ENCODE assay signal across 28 mouse cellular contexts in the genomic region with DNA sequence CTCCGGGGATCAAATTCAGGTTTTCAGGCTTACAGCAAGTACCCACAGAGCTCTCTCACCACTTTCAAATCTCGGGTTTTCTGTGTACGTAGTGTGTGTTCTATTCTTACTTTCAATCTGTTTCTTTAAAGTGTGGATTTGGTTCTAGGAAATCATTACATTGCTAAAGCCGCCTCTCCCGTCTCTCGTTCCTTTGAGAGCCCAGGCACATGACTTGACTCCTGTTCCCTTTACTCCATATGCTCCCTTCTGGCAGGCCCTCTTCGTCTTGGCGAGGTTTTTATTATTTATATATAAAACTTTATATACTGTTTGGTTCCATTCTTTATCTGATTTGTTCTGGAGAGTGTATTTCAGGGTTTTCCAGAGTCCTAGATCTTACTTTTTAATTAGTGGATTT. TPM values are rescaled to one million over a fixed set of nuclear protein-coding genes. Genes with fewer than 3 reads are reported as not detected.
A peak's percentile ranks its signal among the peaks of the same experiment; 100 is the strongest.
DNase-seq lines count a peak whose midpoint lies in the region; ATAC-seq and TF ChIP-seq lines count a peak whose summit lies in the region.
"Had no signal": no experiment of that assay in that cellular context is flagged by ENCODE, and none has a peak within 500 bp of the region (broad histone marks: within the 10 kb centered on the region; RNA-seq: fewer than 3 reads in every experiment).

No protein-coding gene starts in this region.

- peak; percentile 69 for ATAC-seq in forebrain, postnatal 0 days
- ATAC-seq in forebrain, embryonic 14.5 days, result no peak
- ATAC-seq: activated CD4-positive, CD25-positive, alpha-beta regulatory T cell, adult 4 months; CD4-positive, CD25-positive, alpha-beta regulatory T cell, adult 4 months; forebrain, embryonic 15.5 days; Patski had no signal

- no peak overlapping the region for H3K4me3 ChIP-seq in forebrain, postnatal 0 days (ENCODE audit: low read depth, low read length)
- H3K4me3 ChIP-seq in forebrain, embryonic 14.5 days (ENCODE audit: low read depth, low read length), result no peak overlapping the region
- H3K4me3 ChIP-seq: embryonic facial prominence, embryonic 13.5 days; embryonic facial prominence, embryonic 15.5 days; erythroblast, embryonic 14.5 days; forebrain, embryonic 10.5 days; forebrain, embryonic 12.5 days; forebrain, embryonic 15.5 days had no signal

- H3K27me3 ChIP-seq in forebrain, postnatal 0 days (ENCODE audit: insufficient read depth, low read length), result no peaks in the 10 kb centered on the region
- no peaks in the 10 kb centered on the region for H3K27me3 ChIP-seq in forebrain, embryonic 14.5 days (replicated peaks; ENCODE audit: control insufficient read depth, insufficient read depth, low read length)
- H3K27me3 ChIP-seq: embryonic facial prominence, embryonic 13.5 days; embryonic facial prominence, embryonic 15.5 days; forebrain, embryonic 12.5 days; forebrain, embryonic 15.5 days; Patski had no signal

- H3K9ac ChIP-seq in forebrain, postnatal 0 days, result no peak overlapping the region
- H3K9ac ChIP-seq in forebrain, embryonic 14.5 days (ENCODE audit: low read length), result no peak overlapping the region
- H3K9ac ChIP-seq: embryonic facial prominence, embryonic 13.5 days; embryonic facial prominence, embryonic 15.5 days; forebrain, embryonic 12.5 days; forebrain, embryonic 15.5 days had no signal

- H3K36me3 ChIP-seq in forebrain, postnatal 0 days (ENCODE audit: insufficient read depth), result no peaks in the 10 kb centered on the region
- no peaks in the 10 kb centered on the region for H3K36me3 ChIP-seq in forebrain, embryonic 14.5 days (ENCODE audit: control insufficient read depth, insufficient read depth, low read length)
- H3K36me3 ChIP-seq: embryonic facial prominence, embryonic 13.5 days; embryonic facial prominence, embryonic 15.5 days; forebrain, embryonic 15.5 days; G1E had no signal

- peak; percentile 65 for DNase-seq in forebrain, postnatal 0 days
- no peak for DNase-seq in forebrain, embryonic 14.5 days (ENCODE audit: low spot score)
- peak; percentile 25 to 61 for DNase-seq in left cerebral cortex, postnatal 14 days (ENCODE audit: low spot score in 2 of 2)
- no peak for DNase-seq in left cerebral cortex, adult 9 months (ENCODE audit: low spot score in 2 of 2)
- DNase-seq in right cerebral cortex, postnatal 10 days (ENCODE audit: low spot score in 2 of 2), result peak; percentile 57 to 71
- no peak for DNase-seq in right cerebral cortex, postnatal 14 days
- DNase-seq in brain, adult 2 months (ENCODE audit: low read depth, low spot score), result peak; percentile 26
- DNase-seq: adrenal gland, adult 8-10 months; adrenal gland, postnatal 14 days; adrenal gland, postnatal 36 days; B cell, adult 2 months; cerebellum, adult 11 months; cerebellum, adult 18-20 months; cerebellum, adult 8-10 months; cerebellum, adult 9-11 months; cerebellum, postnatal 14 days; cerebellum, postnatal 36 days; embryo, embryonic 11 days had no signal

- no peak overlapping the region for H3K4me2 ChIP-seq in forebrain, postnatal 0 days (ENCODE audit: low read depth)
- no peak overlapping the region for H3K4me2 ChIP-seq in forebrain, embryonic 14.5 days (ENCODE audit: low read length)
- H3K4me2 ChIP-seq: embryonic facial prominence, embryonic 13.5 days; embryonic facial prominence, embryonic 15.5 days; forebrain, embryonic 12.5 days; forebrain, embryonic 15.5 days had no signal

- no peak overlapping the region for H3K27ac ChIP-seq in forebrain, postnatal 0 days (ENCODE audit: low read depth, low read length)
- no peak overlapping the region for H3K27ac ChIP-seq in forebrain, embryonic 14.5 days (ENCODE audit: low read depth, low read length)
- H3K27ac ChIP-seq: embryonic facial prominence, embryonic 13.5 days; embryonic facial prominence, embryonic 15.5 days; forebrain, embryonic 10.5 days; forebrain, embryonic 12.5 days; forebrain, embryonic 15.5 days had no signal

- TF ChIP-seq CTCF in forebrain, postnatal 0 days (IDR thresholded peaks at IDR 0.05; ENCODE audit: low read depth), result no peak

- intact Hi-C loops in left cerebral cortex, postnatal 14 days (cut with DNase I), result no loop called here

- no peaks in the 10 kb centered on the region for H3K9me3 ChIP-seq in forebrain, postnatal 0 days (ENCODE audit: low read length)
- H3K9me3 ChIP-seq in forebrain, embryonic 14.5 days (replicated peaks; ENCODE audit: control insufficient read depth, low read length), result no peaks in the 10 kb centered on the region
- H3K9me3 ChIP-seq: embryonic facial prominence, embryonic 13.5 days; embryonic facial prominence, embryonic 15.5 days; forebrain, embryonic 15.5 days; G1E had no signal

- H3K4me1 ChIP-seq in forebrain, postnatal 0 days (ENCODE audit: insufficient read depth), result no peaks in the 10 kb centered on the region
- H3K4me1 ChIP-seq in forebrain, embryonic 14.5 days (ENCODE audit: control insufficient read depth, insufficient read depth, low read length), result no peaks in the 10 kb centered on the region
- H3K4me1 ChIP-seq: embryonic facial prominence, embryonic 13.5 days; embryonic facial prominence, embryonic 15.5 days; forebrain, embryonic 10.5 days; forebrain, embryonic 12.5 days; forebrain, embryonic 15.5 days had no signal

- WGBS in forebrain, postnatal 0 days, result 69% methylated on average over 8 of the region's 8 CpGs
- WGBS in forebrain, embryonic 14.5 days, result 85% methylated on average over 8 of the region's 8 CpGs

RNA-seq across cellular contexts. Expression of gene Pxylp1, which starts 40.3 kb away (rescaled TPM):
- 25.2 and 35.1 TPM in 2 replicates for total RNA-seq in forebrain, postnatal 0 days (2014; rRNA removed)
- 14.9 and 22.6 TPM in 2 replicates for polyA plus RNA-seq in forebrain, postnatal 0 days (2015; fragmentation: Nextera tagmentation; extraction: Ambion mirVana)
- 36.7 and 45.4 TPM in 2 replicates for polyA plus RNA-seq in forebrain, embryonic 14.5 days (2014; fragmentation: Nextera tagmentation; extraction: Ambion mirVana)
- 10 to 100 TPM; 13.4 to 17.8 TPM for total RNA-seq in left cerebral cortex, postnatal 14 days (2021)
- polyA plus RNA-seq: G1E had no signal

Comparison
In these comparisons a context has a peak if more than half of its experiments do, and no peak if none do; other contexts are left out.
1. DNase-seq: peak in forebrain, postnatal 0 days (single experiment), left cerebral cortex, postnatal 14 days (2 of 2), right cerebral cortex, postnatal 10 days (2 of 2) and brain, adult 2 months (single experiment); none in forebrain, embryonic 14.5 days (single experiment), left cerebral cortex, adult 9 months (0 of 2) and right cerebral cortex, postnatal 14 days (single experiment).